Mouse (Mus musculus): ENCODE data around the gene Hspb7.

DNA sequence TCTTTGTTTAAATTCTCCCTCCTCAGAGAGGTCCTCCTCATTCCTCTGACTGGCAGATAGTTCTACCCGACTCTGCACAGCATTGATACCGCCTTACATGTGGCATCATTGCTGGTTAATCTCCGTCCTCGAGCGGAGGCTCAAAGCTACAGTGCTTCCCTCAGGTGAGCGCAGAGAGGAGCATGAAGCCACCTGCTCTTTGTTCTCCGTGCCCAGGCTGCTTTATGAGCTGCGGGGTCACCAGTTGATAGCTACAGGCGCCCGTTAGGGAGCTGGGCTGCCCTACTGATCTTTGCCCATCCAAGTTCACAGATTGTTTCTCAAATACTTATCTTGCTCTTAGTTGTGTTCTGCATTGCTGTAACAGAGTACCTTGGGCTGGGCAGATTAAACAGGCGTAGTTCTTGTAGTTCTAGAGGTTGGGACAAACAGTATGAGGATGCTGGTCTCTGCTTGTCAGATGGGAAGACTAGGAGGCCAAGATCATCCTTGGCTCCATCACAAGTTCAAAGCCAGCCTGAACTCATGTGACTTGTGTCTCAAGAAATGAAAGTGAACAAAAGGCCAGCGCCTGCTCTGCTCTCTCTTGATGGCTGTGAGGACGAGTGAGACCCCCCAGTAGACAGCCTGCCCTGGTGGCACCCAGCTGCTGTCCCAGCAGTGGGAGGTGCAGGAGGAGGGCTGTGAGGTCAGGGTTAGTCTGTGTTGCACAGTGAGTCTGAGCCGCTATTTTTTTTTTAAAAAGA lies 35.8 kb downstream of the Hspb7 start:
- TF ChIP-seq CTCF (IDR thresholded peaks at IDR 0.05; ENCODE audit: low read depth, low read length) (no peak), POLR2A (IDR thresholded peaks at IDR 0.05; ENCODE audit: extremely low read depth, insufficient read depth, low read length) (no peak)
